Mouse (Mus musculus) lung, embryonic 15.5 days (tissue): ENCODE measurements around the gene Lrpprc. TPM values are rescaled to one million over a fixed set of nuclear protein-coding genes. Genes with fewer than 3 reads are reported as not detected.

ENCODE experiments used
- ATAC-seq: fragments of 200-750 bp; cut with Nextera tagmentation; 2 replicates; pipeline ENCODE4 v1.8.0; 2017; ENCODE audit warnings: moderate number of reproducible peaks, borderline replicate concordance; ENCODE audit not compliant: low FRiP score, low TSS enrichment; ENCODE audit errors: extremely low read depth
- H3K27ac ChIP-seq: fragments of 300-500 bp; sonication (generic); 2 replicates; pipeline ENCODE4 v1.5.1; 2015; ENCODE audit warnings: moderate library complexity, mild to moderate bottlenecking, inconsistent platforms
- H3K27me3 ChIP-seq: fragments of 300-500 bp; sonication (generic); 2 replicates; pipeline ENCODE4 v1.6.1; 2015; ENCODE audit warnings: inconsistent platforms
- H3K36me3 ChIP-seq: fragments of 300-500 bp; sonication (generic); 2 replicates; pipeline ENCODE4 v1.6.1; 2015; ENCODE audit warnings: inconsistent platforms
- H3K4me1 ChIP-seq: fragments of 300-500 bp; sonication (generic); 2 replicates; pipeline ENCODE4 v1.6.1; 2015; ENCODE audit warnings: inconsistent platforms
- H3K4me2 ChIP-seq: fragments of 300-500 bp; sonication (generic); 2 replicates; pipeline ENCODE4 v1.6.1; 2015; ENCODE audit warnings: inconsistent platforms, mild to moderate bottlenecking, moderate library complexity
- H3K4me3 ChIP-seq: fragments of 300-500 bp; sonication (generic); 2 replicates; pipeline ENCODE4 v1.5.1; 2015; ENCODE audit warnings: mild to moderate bottlenecking, inconsistent platforms
- H3K9ac ChIP-seq: fragments of 300-500 bp; sonication (generic); 2 replicates; pipeline ENCODE4 v1.6.1; 2015; ENCODE audit warnings: inconsistent platforms
- H3K9me3 ChIP-seq: fragments of 300-500 bp; sonication (generic); 2 replicates; pipeline ENCODE4 v1.6.1; 2016; ENCODE audit warnings: inconsistent platforms
- WGBS: fragments of 180-500 bp; shearing (Covaris S2); methylation state at CpG from one replicate; pipeline ENCODE4 v1.1.7; 2015; 5-methylcytosine and 5-hydroxymethylcytosine counted together
- polyA plus RNA-seq: library from polyadenylated mRNA; unstranded; fragments of >200 nt; fragmentation: Nextera tagmentation; extraction: Ambion mirVana; gene quantifications from 2 replicates; pipeline ENCODE4 v1.2.1, GENCODE M21; 2015

Gene Lrpprc
- polyA plus RNA-seq, 1 experiment from 2014 or later: 38.2 TPM

GRCm38 (mm10) chr17:84758374-84758773, 32.2 kb downstream of the Lrpprc start:
- H3K4me3 ChIP-seq: no peak overlapping the region
- H3K9ac ChIP-seq: no peak overlapping the region
- ATAC-seq: no peak
- H3K36me3 ChIP-seq: peaks cover 10% of the 10 kb centered on the region; the same call in 1 of the 2 replicates
- H3K4me1 ChIP-seq: no peaks in the 10 kb centered on the region
- H3K4me2 ChIP-seq: no peak overlapping the region
- no peak overlapping the region for H3K27ac ChIP-seq
- 42% methylated on average over 10 of the region's 10 CpGs for WGBS
- no peaks in the 10 kb centered on the region for H3K27me3 ChIP-seq
- no peaks in the 10 kb centered on the region for H3K9me3 ChIP-seq

- Histone ChIP-seq H3K9me3 (no peaks in the 10 kb centered on the region), H3K36me3 (peaks cover 18% of the 10 kb centered on the region), H3K4me1 (no peaks in the 10 kb centered on the region), H3K4me2 (no peak overlapping the region), H3K9ac (no peak overlapping the region), H3K27ac (no peak overlapping the region), H3K4me3 (no peak overlapping the region), H3K27me3 (no peaks in the 10 kb centered on the region)
- no peak for ATAC-seq
- WGBS: 66% methylated on average over 2 of the region's 2 CpGs
Observed at GRCm38 (mm10) chr17:84756090-84756489, 34.5 kb downstream of the Lrpprc start.

GRCm38 (mm10) chr17:84753489-84753888, 37.1 kb downstream of the Lrpprc start:
- H3K27ac ChIP-seq: no peak overlapping the region
- H3K4me1 ChIP-seq: no peaks in the 10 kb centered on the region
- H3K4me2 ChIP-seq: no peak overlapping the region
- peaks cover 31% of the 10 kb centered on the region for H3K36me3 ChIP-seq
- no peaks in the 10 kb centered on the region for H3K27me3 ChIP-seq
- 84% methylated on average over 5 of the region's 5 CpGs for WGBS
- H3K4me3 ChIP-seq: no peak overlapping the region
- no peak overlapping the region for H3K9ac ChIP-seq
- no peaks in the 10 kb centered on the region for H3K9me3 ChIP-seq
- no peak for ATAC-seq

- WGBS: 66% methylated on average over 2 of the region's 2 CpGs
- no peak for ATAC-seq
- Histone ChIP-seq H3K27ac (no peak overlapping the region), H3K9me3 (no peaks in the 10 kb centered on the region), H3K36me3 (peaks cover 33% of the 10 kb centered on the region), H3K4me3 (no peak overlapping the region), H3K27me3 (no peaks in the 10 kb centered on the region), H3K9ac (no peak overlapping the region), H3K4me1 (no peaks in the 10 kb centered on the region), H3K4me2 (no peak overlapping the region)
Observed at GRCm38 (mm10) chr17:84752286-84752685, 38.3 kb downstream of the Lrpprc start.

- whole genome bisulfite sequencing: 70% methylated on average over 8 of the region's 8 CpGs
- H3K36me3 ChIP-seq: peaks cover 33% of the 10 kb centered on the region
- no peak overlapping the region for H3K9ac ChIP-seq
- H3K27me3 ChIP-seq: no peaks in the 10 kb centered on the region
- H3K4me3 ChIP-seq: no peak overlapping the region
- H3K27ac ChIP-seq: no peak overlapping the region
- ATAC-seq: no peak
- H3K9me3 ChIP-seq: no peaks in the 10 kb centered on the region
- no peaks in the 10 kb centered on the region for H3K4me1 ChIP-seq
- H3K4me2 ChIP-seq: no peak overlapping the region
Observed at GRCm38 (mm10) chr17:84751630-84752191, 38.9 kb downstream of the Lrpprc start.

- Histone ChIP-seq H3K27ac (no peak overlapping the region), H3K4me1 (no peaks in the 10 kb centered on the region), H3K4me2 (no peak overlapping the region), H3K27me3 (no peaks in the 10 kb centered on the region), H3K9ac (no peak overlapping the region), H3K4me3 (no peak overlapping the region), H3K36me3 (peaks cover 33% of the 10 kb centered on the region), H3K9me3 (no peaks in the 10 kb centered on the region)
- WGBS: 84% methylated on average over 4 of the region's 4 CpGs
- ATAC-seq: no peak
Observed at GRCm38 (mm10) chr17:84750130-84750529, 40.5 kb downstream of the Lrpprc start.

GRCm38 (mm10) chr17:84749297-84749696, 41.3 kb downstream of the Lrpprc start:
- no peaks in the 10 kb centered on the region for H3K4me1 ChIP-seq
- no peak overlapping the region for H3K4me2 ChIP-seq
- no peak for ATAC-seq
- no peak overlapping the region for H3K4me3 ChIP-seq
- no peaks in the 10 kb centered on the region for H3K27me3 ChIP-seq
- H3K9ac ChIP-seq: no peak overlapping the region
- 51% methylated on average over 8 of the region's 8 CpGs for WGBS
- H3K36me3 ChIP-seq: peaks cover 33% of the 10 kb centered on the region
- no peak overlapping the region for H3K27ac ChIP-seq
- no peaks in the 10 kb centered on the region for H3K9me3 ChIP-seq

- peaks cover 30% of the 10 kb centered on the region for H3K36me3 ChIP-seq
- H3K27ac ChIP-seq: no peak overlapping the region
- 75% methylated on average over 9 of the region's 9 CpGs for WGBS
- H3K9me3 ChIP-seq: no peaks in the 10 kb centered on the region
- no peak overlapping the region for H3K9ac ChIP-seq
- no peak for ATAC-seq
- no peaks in the 10 kb centered on the region for H3K27me3 ChIP-seq
- 0 out of 2 replicates have a peak, but pooled peaks cover 2% of the 10 kb centered on the region for H3K4me1 ChIP-seq
- no peak overlapping the region for H3K4me2 ChIP-seq
- H3K4me3 ChIP-seq: no peak overlapping the region
Observed at GRCm38 (mm10) chr17:84748152-84748682, 42.4 kb downstream of the Lrpprc start.

- H3K4me3 ChIP-seq: no peak overlapping the region
- peaks cover 25% of the 10 kb centered on the region for H3K36me3 ChIP-seq
- 63% methylated on average over 6 of the region's 6 CpGs for WGBS
- ATAC-seq: no peak
- no peaks in the 10 kb centered on the region for H3K9me3 ChIP-seq
- H3K27me3 ChIP-seq: no peaks in the 10 kb centered on the region
- no peak overlapping the region for H3K4me2 ChIP-seq
- H3K9ac ChIP-seq: no peak overlapping the region
- H3K27ac ChIP-seq: no peak overlapping the region
- H3K4me1 ChIP-seq: 0 out of 2 replicates have a peak, but pooled peaks cover 4% of the 10 kb centered on the region
Observed at GRCm38 (mm10) chr17:84747212-84747611, 43.4 kb downstream of the Lrpprc start.

- H3K27ac ChIP-seq: no peak overlapping the region
- H3K9ac ChIP-seq: no peak overlapping the region
- peaks cover 13% of the 10 kb centered on the region for H3K36me3 ChIP-seq
- 0 out of 2 replicates have a peak, but pooled peaks cover 4% of the 10 kb centered on the region for H3K4me1 ChIP-seq
- H3K9me3 ChIP-seq: no peaks in the 10 kb centered on the region
- no peak for ATAC-seq
- H3K4me3 ChIP-seq: no peak overlapping the region
- H3K4me2 ChIP-seq: no peak overlapping the region
- H3K27me3 ChIP-seq: no peaks in the 10 kb centered on the region
- 67% methylated on average over 9 of the region's 9 CpGs for WGBS
Observed at GRCm38 (mm10) chr17:84745001-84745400, 45.6 kb downstream of the Lrpprc start.

- 66% methylated on average over 4 of the region's 4 CpGs for WGBS
- H3K27me3 ChIP-seq: no peaks in the 10 kb centered on the region
- H3K4me2 ChIP-seq: no peak overlapping the region
- peaks cover 10% of the 10 kb centered on the region; the same call in 1 of the 2 replicates for H3K36me3 ChIP-seq
- 0 out of 2 replicates have a peak, but pooled peaks cover 4% of the 10 kb centered on the region for H3K4me1 ChIP-seq
- no peak for ATAC-seq
- H3K27ac ChIP-seq: no peak overlapping the region
- H3K9me3 ChIP-seq: no peaks in the 10 kb centered on the region
- no peak overlapping the region for H3K4me3 ChIP-seq
- no peak overlapping the region for H3K9ac ChIP-seq
Observed at GRCm38 (mm10) chr17:84744256-84744655, 46.3 kb downstream of the Lrpprc start.

- no peak for ATAC-seq
- Histone ChIP-seq H3K27me3 (no peaks in the 10 kb centered on the region), H3K4me3 (no peak overlapping the region), H3K4me2 (no peak overlapping the region), H3K4me1 (0 out of 2 replicates have a peak, but pooled peaks cover 2% of the 10 kb centered on the region), H3K27ac (no peak overlapping the region), H3K36me3 (peaks cover 3% of the 10 kb centered on the region; the same call in 1 of the 2 replicates), H3K9ac (no peak overlapping the region), H3K9me3 (no peaks in the 10 kb centered on the region)
- 83% methylated on average over 9 of the region's 9 CpGs for WGBS
Observed at GRCm38 (mm10) chr17:84738073-84738797, 52.4 kb downstream of the Lrpprc start.
